Mouse (Mus musculus): ENCODE measurements around the gene Aasdh. TPM values are rescaled to one million over a fixed set of nuclear protein-coding genes. Genes with fewer than 3 reads are reported as not detected.

The Aasdh gene
- polyA plus RNA-seq, 1 experiment from 2014 or later: 18.3 TPM

DNA sequence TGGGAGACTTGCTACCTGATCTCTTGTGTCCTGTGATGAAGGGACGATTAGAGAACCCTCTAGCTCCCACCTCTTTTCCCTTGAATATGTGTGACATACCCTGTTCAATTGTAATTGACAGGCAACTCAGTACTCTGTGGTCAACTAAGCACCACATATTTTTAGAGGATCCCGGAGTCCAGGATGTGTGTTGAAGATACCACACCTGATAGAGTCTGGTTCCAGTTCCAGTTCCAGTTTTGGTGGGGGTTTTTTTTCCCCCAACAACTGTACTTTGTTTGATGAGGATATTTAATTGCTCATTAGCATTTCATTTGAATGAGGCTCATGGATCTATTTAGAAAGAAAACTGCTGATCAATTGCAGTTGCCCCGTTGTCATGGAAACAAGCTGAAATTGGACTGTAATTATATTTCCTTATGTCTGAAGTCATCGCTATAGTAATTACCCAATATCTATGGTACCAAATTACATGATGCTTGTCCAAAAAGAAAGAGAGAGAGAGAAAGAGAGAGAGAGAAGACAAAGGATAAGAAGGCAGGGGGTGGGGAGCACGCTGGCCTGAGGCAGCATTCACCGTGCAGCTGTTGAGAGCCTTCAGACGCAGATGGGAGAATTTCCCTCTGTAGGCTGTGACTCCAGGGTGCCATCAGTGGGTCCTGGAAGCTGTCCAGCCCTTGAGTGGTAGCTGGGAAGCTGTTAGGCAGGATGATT lies 76.6 kb downstream of the Aasdh start:
- peaks cover 2% of the 10 kb centered on the region; the same call in 1 of the 2 replicates for H3K36me3 ChIP-seq
- WGBS: 45% methylated on average over 7 of the region's 7 CpGs
- no peaks in the 10 kb centered on the region for H3K9me3 ChIP-seq
- peak; percentile 86 for ATAC-seq (ENCODE audit: low read depth)
- peaks cover 39% of the 10 kb centered on the region for H3K4me1 ChIP-seq (replicated peaks)
- H3K4me2 ChIP-seq: no peak overlapping the region
- no peak overlapping the region for H3K9ac ChIP-seq
- H3K4me3 ChIP-seq: no peak overlapping the region
- H3K27me3 ChIP-seq: no peaks in the 10 kb centered on the region
- H3K27ac ChIP-seq (replicated peaks): peak overlapping the region; percentile 85

Other genes with a start within 250 kb of the Aasdh start
- gene C530008M17Rik, start 249.0 kb downstream of the Aasdh start, polyA plus RNA-seq (2015; fragmentation: Nextera tagmentation; extraction: Ambion mirVana): 58.5 and 62.3 TPM in 2 replicates
- gene Paics, start 45.8 kb upstream of the Aasdh start, polyA plus RNA-seq (2015; fragmentation: Nextera tagmentation; extraction: Ambion mirVana): 178 and 195 TPM in 2 replicates
- gene Ppat, start 46.1 kb upstream of the Aasdh start, polyA plus RNA-seq (2015; fragmentation: Nextera tagmentation; extraction: Ambion mirVana): 12.9 and 16.9 TPM in 2 replicates
- gene Srp72, start 69.2 kb upstream of the Aasdh start, polyA plus RNA-seq (2015; fragmentation: Nextera tagmentation; extraction: Ambion mirVana): 84.6 and 89.7 TPM in 2 replicates
- not detected in 2 replicates for gene Arl9, start 98.5 kb upstream of the Aasdh start, polyA plus RNA-seq (2015; fragmentation: Nextera tagmentation; extraction: Ambion mirVana)
- 0.18 and 1.1 TPM in 2 replicates for gene Thegl, start 110.5 kb upstream of the Aasdh start, polyA plus RNA-seq (2015; fragmentation: Nextera tagmentation; extraction: Ambion mirVana)
- gene Hopx, start 209.6 kb upstream of the Aasdh start, polyA plus RNA-seq (2015; fragmentation: Nextera tagmentation; extraction: Ambion mirVana): 8.8 and 9.2 TPM in 2 replicates